Mouse (Mus musculus) spleen, postnatal 14 days (tissue): Measurements from ENCODE around the gene Grin2b.
A peak's percentile ranks its signal among the peaks of the same experiment; 100 is the strongest.

Experiments
- DNase-seq, 2 experiments: peaks; one replicate each; pipeline ENCODE4 v3.0.0; 2021 to 2022; ENCODE audit warnings: low spot score in 2 of 2

Gene Grin2b

GRCm38 (mm10) chr6:136010290-136011037 is 162.8 kb downstream of the Grin2b start:
- no peak for DNase-seq

- DNase-seq = no peak
Measured at GRCm38 (mm10) chr6:136008120-136008519, 165.2 kb downstream of the Grin2b start.

GRCm38 (mm10) chr6:135994691-135995090 is 178.6 kb downstream of the Grin2b start:
- DNase-seq = no peak

GRCm38 (mm10) chr6:135993897-135994296 is 179.4 kb downstream of the Grin2b start:
- no peak for DNase-seq

GRCm38 (mm10) chr6:135993378-135993777 is 179.9 kb downstream of the Grin2b start:
- DNase-seq = no peak

- DNase-seq = no peak
Measured at GRCm38 (mm10) chr6:135976106-135976505, 197.2 kb downstream of the Grin2b start.

GRCm38 (mm10) chr6:135972481-135972880 is 200.8 kb downstream of the Grin2b start:
- no peak for DNase-seq

GRCm38 (mm10) chr6:135971481-135971880 is 201.8 kb downstream of the Grin2b start:
- DNase-seq = no peak

- DNase-seq = no peak
Measured at GRCm38 (mm10) chr6:135970716-135971318, 202.5 kb downstream of the Grin2b start.

- DNase-seq = no peak
Measured at GRCm38 (mm10) chr6:135961766-135962165, 211.5 kb downstream of the Grin2b start.

GRCm38 (mm10) chr6:135959629-135960028 is 213.7 kb downstream of the Grin2b start:
- DNase-seq = no peak

- no peak for DNase-seq
Measured at GRCm38 (mm10) chr6:135951666-135952065, 221.6 kb downstream of the Grin2b start.

GRCm38 (mm10) chr6:135945511-135945910 is 227.8 kb downstream of the Grin2b start:
- no peak for DNase-seq

GRCm38 (mm10) chr6:135944358-135944757 is 229.0 kb downstream of the Grin2b start:
- DNase-seq = no peak

- DNase-seq = no peak
Measured at GRCm38 (mm10) chr6:135943121-135943617, 230.1 kb downstream of the Grin2b start.

GRCm38 (mm10) chr6:135932924-135933323 is 240.4 kb downstream of the Grin2b start:
- DNase-seq = no peak

GRCm38 (mm10) chr6:135932400-135932920 is 240.9 kb downstream of the Grin2b start:
- no peak for DNase-seq

- DNase-seq = no peak
Measured at GRCm38 (mm10) chr6:135917676-135918075, 255.6 kb downstream of the Grin2b start.

- no peak for DNase-seq
Measured at GRCm38 (mm10) chr6:135914608-135915007, 258.7 kb downstream of the Grin2b start.

GRCm38 (mm10) chr6:135912114-135912513 is 261.2 kb downstream of the Grin2b start:
- DNase-seq = no peak

GRCm38 (mm10) chr6:135911131-135911530 is 262.2 kb downstream of the Grin2b start:
- no peak for DNase-seq

- DNase-seq = peak in 1 of 2 experiments; percentile 12
Measured at GRCm38 (mm10) chr6:135907540-135908320, 265.6 kb downstream of the Grin2b start.
